Mouse (Mus musculus): ENCODE measurements at regions not wholly inside any gene's neighbourhood (a gene's known extent, or its start where the extent isn't known, plus 50 kb on each side); places are given as distances from the start of the nearest gene placed in this dataset.

GRCm38 (mm10) chr2:160208295-160208694 is 125.7 kb downstream of the Gm826 start:
- Histone ChIP-seq H3K27ac (ENCODE audit: insufficient read depth, low read length) (no peak overlapping the region), H3K4me3 (ENCODE audit: insufficient read depth, low read length) (no peak overlapping the region), H3K4me1 (ENCODE audit: control insufficient read depth, insufficient read depth, low read length) (no peaks in the 10 kb centered on the region)
- TF ChIP-seq POLR2A (IDR thresholded peaks at IDR 0.05; ENCODE audit: low read depth, low read length): no peak
- TF ChIP-seq CTCF (IDR thresholded peaks at IDR 0.05; ENCODE audit: borderline replicate concordance, insufficient read depth, low read length): no peak

- Histone ChIP-seq H3K4me1 (ENCODE audit: control insufficient read depth, insufficient read depth, low read length) (no peaks in the 10 kb centered on the region), H3K4me3 (ENCODE audit: insufficient read depth, low read length) (no peak overlapping the region), H3K27ac (ENCODE audit: insufficient read depth, low read length) (no peak overlapping the region)
- TF ChIP-seq POLR2A (IDR thresholded peaks at IDR 0.05; ENCODE audit: low read depth, low read length) (no peak), CTCF (IDR thresholded peaks at IDR 0.05; ENCODE audit: borderline replicate concordance, insufficient read depth, low read length) (no peak)
These were observed 126.7 kb downstream of the Gm826 start for GRCm38 (mm10) chr2:160207226-160207625.

DNA sequence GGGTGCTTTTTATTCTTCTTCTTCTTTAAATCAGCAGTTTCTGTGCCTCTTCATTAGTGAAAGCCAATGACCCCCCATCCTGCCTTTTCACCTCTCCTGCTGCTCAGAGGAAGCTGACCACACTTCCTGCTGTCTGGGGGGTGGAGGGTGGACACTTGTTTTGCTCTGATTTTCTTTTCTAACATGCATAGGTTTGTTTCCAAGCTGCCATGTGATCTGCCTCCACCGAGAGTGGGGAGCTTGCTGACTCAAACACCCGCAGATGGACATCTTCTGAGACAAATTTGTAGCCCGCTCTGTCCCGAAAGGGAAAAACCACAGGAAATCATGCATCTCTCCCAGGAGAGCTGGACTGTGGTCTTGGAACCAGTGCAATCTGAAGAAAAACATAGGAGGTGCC is 141.3 kb downstream of the Gm826 start:
- TF ChIP-seq CTCF (IDR thresholded peaks at IDR 0.05; ENCODE audit: borderline replicate concordance, insufficient read depth, low read length) (no peak), POLR2A (IDR thresholded peaks at IDR 0.05; ENCODE audit: low read depth, low read length) (no peak)
- Histone ChIP-seq H3K27ac (ENCODE audit: insufficient read depth, low read length) (no peak overlapping the region), H3K4me1 (ENCODE audit: control insufficient read depth, insufficient read depth, low read length) (no peaks in the 10 kb centered on the region), H3K4me3 (ENCODE audit: insufficient read depth, low read length) (no peak overlapping the region)

DNA sequence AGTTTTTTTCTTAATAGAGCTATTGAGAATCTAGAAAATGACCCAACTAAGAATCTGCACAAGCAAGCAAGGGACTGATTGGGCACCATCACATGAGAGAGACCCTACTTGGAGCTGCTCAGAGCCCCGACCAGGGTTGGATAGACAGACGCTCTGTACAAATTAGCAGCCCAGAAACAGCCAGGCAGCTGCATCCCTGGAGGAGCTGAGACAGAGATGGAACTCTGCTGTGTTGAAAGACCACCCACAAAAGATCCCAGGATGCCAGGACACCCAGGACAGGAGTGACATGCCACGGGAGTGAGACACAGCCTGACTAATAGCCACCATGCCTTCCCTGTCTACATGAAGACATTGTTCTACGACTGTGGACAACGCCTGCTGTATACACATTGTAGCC is 147.9 kb downstream of the Gm826 start:
- Histone ChIP-seq H3K4me3 (ENCODE audit: insufficient read depth, low read length) (no peak overlapping the region), H3K4me1 (ENCODE audit: control insufficient read depth, insufficient read depth, low read length) (no peaks in the 10 kb centered on the region), H3K27ac (ENCODE audit: insufficient read depth, low read length) (no peak overlapping the region)
- no peak for TF ChIP-seq CTCF (IDR thresholded peaks at IDR 0.05; ENCODE audit: borderline replicate concordance, insufficient read depth, low read length)
- TF ChIP-seq POLR2A (IDR thresholded peaks at IDR 0.05; ENCODE audit: low read depth, low read length): no peak

GRCm38 (mm10) chr2:160170975-160171515 is 162.9 kb downstream of the Gm826 start:
- no peak overlapping the region for H3K27ac ChIP-seq (ENCODE audit: insufficient read depth, low read length)
- TF ChIP-seq POLR2A (IDR thresholded peaks at IDR 0.05; ENCODE audit: low read depth, low read length) (no peak), CTCF (IDR thresholded peaks at IDR 0.05; ENCODE audit: borderline replicate concordance, insufficient read depth, low read length) (no peak)
- no peak overlapping the region for H3K4me3 ChIP-seq (ENCODE audit: insufficient read depth, low read length)
- H3K4me1 ChIP-seq (ENCODE audit: control insufficient read depth, insufficient read depth, low read length): no peaks in the 10 kb centered on the region

DNA sequence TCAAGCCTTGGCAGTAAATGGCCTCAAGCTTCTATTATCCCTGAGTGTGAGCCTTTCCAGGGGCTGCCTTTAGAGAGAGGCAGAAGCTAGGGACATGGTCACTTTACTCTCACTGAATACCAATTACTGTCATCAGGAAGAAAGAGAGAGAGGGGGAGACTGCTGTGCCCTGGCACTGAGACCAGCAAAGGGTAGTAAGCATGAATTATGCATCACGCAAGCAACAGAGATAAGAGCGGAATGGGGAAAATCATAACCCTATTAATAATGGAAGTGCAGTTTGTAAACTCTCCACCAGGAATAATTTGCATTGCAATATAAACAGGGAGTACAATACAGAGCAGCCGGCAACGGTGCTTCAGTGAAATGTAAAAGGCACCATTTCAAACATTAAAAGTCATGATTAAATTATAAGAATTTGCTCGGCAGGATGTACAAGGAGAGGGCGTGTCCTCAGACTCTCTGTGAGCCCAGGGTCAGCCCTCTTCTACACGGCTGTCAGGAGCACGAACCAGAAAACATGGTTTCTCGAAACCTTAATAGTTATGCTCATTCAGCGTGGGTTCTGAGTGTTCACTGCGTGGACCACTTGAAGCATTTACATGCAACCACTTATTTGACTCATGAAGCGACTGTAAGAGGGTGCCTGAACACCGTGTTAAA is 175.2 kb downstream of the Gm826 start:
- no peak overlapping the region for H3K4me3 ChIP-seq (ENCODE audit: insufficient read depth, low read length)
- H3K27ac ChIP-seq (ENCODE audit: insufficient read depth, low read length): no peak overlapping the region
- no peak for TF ChIP-seq POLR2A (IDR thresholded peaks at IDR 0.05; ENCODE audit: low read depth, low read length)
- TF ChIP-seq CTCF (IDR thresholded peaks at IDR 0.05; ENCODE audit: borderline replicate concordance, insufficient read depth, low read length): no peak
- H3K4me1 ChIP-seq (ENCODE audit: control insufficient read depth, insufficient read depth, low read length): no peaks in the 10 kb centered on the region

- Histone ChIP-seq H3K4me3 (ENCODE audit: insufficient read depth, low read length) (no peak overlapping the region), H3K4me1 (ENCODE audit: control insufficient read depth, insufficient read depth, low read length) (no peaks in the 10 kb centered on the region), H3K27ac (ENCODE audit: insufficient read depth, low read length) (no peak overlapping the region)
- TF ChIP-seq CTCF (IDR thresholded peaks at IDR 0.05; ENCODE audit: borderline replicate concordance, insufficient read depth, low read length): no peak
- no peak for TF ChIP-seq POLR2A (IDR thresholded peaks at IDR 0.05; ENCODE audit: low read depth, low read length)
These were observed 180.2 kb downstream of the Gm826 start for GRCm38 (mm10) chr2:160153781-160154180.

DNA sequence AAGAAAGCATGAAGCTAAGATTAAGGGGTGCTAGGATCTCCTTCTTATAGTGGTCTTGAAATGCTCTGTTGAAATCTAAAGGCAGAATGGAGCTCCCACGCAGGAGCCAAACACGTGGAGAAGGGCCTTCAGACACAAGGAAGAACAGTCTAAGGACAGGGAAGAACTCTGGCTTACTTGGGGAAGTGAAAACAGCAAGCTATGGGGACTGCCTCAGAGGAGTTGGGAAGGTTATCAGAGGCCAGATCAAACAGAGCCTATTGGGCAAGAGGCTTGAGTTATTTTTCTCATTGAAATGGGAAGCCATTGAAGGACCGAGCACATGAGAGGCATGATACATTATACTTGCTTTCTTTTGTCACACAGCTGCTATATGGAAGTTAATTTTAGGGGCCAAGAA is 181.9 kb downstream of the Gm826 start:
- no peak for TF ChIP-seq CTCF (IDR thresholded peaks at IDR 0.05; ENCODE audit: borderline replicate concordance, insufficient read depth, low read length)
- no peak for TF ChIP-seq POLR2A (IDR thresholded peaks at IDR 0.05; ENCODE audit: low read depth, low read length)
- H3K4me1 ChIP-seq (ENCODE audit: control insufficient read depth, insufficient read depth, low read length): no peaks in the 10 kb centered on the region
- no peak overlapping the region for H3K27ac ChIP-seq (ENCODE audit: insufficient read depth, low read length)
- no peak overlapping the region for H3K4me3 ChIP-seq (ENCODE audit: insufficient read depth, low read length)

GRCm38 (mm10) chr2:160148936-160149335 is 185.0 kb downstream of the Gm826 start:
- Histone ChIP-seq H3K4me1 (ENCODE audit: control insufficient read depth, insufficient read depth, low read length) (no peaks in the 10 kb centered on the region), H3K27ac (ENCODE audit: insufficient read depth, low read length) (no peak overlapping the region), H3K4me3 (ENCODE audit: insufficient read depth, low read length) (no peak overlapping the region)
- TF ChIP-seq POLR2A (IDR thresholded peaks at IDR 0.05; ENCODE audit: low read depth, low read length) (no peak), CTCF (IDR thresholded peaks at IDR 0.05; ENCODE audit: borderline replicate concordance, insufficient read depth, low read length) (no peak)

DNA sequence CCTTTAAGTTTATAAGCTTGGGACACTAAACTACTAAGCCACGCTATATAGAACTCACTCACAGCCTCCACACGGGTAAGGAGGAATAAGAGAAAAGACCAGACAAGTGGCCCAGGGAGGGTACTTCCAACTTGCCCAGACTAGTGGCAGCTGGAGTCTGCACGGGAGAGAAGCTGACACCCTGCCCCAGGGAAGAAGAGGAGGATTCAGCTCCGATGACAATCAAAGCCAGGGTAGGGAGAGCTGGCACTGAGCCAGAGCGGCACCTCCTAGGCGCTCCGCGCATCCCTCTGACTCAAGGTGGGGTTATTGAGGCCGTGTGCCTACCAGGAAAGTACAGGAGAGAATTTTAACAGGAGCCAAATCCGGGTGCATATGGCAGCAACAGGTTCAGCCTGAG is 185.4 kb downstream of the Gm826 start:
- H3K4me1 ChIP-seq (ENCODE audit: control insufficient read depth, insufficient read depth, low read length): no peaks in the 10 kb centered on the region
- no peak overlapping the region for H3K4me3 ChIP-seq (ENCODE audit: insufficient read depth, low read length)
- TF ChIP-seq CTCF (IDR thresholded peaks at IDR 0.05; ENCODE audit: borderline replicate concordance, insufficient read depth, low read length) (no peak), POLR2A (IDR thresholded peaks at IDR 0.05; ENCODE audit: low read depth, low read length) (no peak)

More for the DNA sequence above, 185.4 kb downstream of the Gm826 start:
- H3K27ac ChIP-seq (ENCODE audit: insufficient read depth, low read length): no peak overlapping the region
